Mouse (Mus musculus) testis, postnatal 10 days (tissue): ENCODE results near the gene Esrra.
A peak's percentile ranks its signal among the peaks of the same experiment; 100 is the strongest.
"Not testable (repeated sequence)": the region's sequence is repeated elsewhere in the genome, so short reads cannot be mapped to it uniquely, and the experiment has no call there.

Experiments used
- DNase-seq: peaks from one replicate; pipeline ENCODE4 v3.0.0; 2021; ENCODE audit warnings: low spot score

Esrra gene

DNA sequence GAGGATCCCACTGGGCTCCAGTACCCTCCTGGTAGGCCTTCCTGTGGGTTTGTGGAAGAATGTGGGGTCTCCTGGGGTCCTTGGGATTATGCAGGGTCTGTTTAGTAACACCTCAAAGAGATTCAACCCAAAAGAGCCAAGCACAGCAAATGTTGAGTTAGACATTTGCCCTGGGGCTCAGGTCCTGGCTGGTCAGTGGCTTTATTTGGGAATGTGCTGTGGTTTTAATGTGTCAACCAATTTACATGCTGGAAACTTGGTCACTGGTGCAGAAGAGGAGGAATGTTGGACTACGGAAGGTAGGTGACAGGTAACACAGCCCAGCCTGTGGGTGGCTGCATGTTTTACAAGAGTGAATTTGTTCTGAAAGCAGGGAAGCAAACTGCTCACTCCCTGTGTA lies 18.6 kb downstream of the Esrra start:
- no peak for DNase-seq

DNA sequence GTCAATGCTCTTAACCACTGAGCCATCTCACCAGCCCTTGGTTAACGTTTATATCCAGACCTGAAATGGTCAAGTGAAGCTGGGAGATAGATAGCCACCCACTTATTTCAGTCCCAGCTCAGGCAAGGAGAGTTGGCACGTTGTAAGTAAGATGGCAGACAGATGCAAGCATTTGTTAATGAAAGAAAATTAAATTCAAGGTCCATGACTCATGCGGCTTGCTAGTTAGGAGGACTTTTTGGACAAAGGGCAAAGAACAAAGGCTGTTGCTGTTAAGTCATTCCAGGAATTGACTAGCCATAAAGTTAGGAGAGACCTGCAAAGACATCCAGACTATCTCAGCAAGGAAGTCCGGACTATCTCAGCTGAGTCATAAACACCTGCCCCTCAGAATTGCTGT lies 22.0 kb downstream of the Esrra start:
- no peak for DNase-seq

DNA sequence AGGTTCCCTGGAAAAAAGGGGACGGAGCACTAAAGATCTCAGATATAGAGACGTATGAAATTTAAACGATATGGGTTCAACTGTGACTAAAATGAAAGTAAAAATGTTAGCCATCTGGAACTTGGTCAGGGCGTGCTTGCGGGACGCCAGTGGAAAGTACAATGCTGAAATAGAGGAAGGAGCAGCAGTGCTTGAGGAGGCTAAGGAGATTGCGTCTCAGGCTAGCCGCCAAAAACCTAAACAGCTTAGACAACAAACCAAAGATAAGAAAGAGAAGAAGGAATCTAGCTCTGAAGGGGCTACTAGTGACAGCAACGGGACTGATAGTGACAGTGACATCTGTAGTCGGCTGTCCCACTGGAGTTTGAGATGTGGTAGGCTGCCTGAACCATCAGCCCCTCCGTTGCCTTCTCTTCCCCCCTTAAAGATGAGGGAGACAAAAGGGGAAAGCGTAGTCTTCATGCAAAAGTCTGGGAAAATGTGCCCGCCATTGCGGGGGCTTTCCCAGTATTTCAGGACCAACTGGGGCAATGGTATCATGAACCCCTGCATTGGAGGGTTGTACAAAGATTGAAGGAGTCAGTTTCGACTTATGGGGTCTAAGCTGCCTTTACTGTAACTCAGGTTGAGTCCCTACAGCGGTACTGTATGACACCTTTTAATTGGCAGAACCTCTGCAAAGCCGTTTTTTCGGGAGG lies 25.9 kb downstream of the Esrra start:
- DNase-seq: not testable (repeated sequence)

DNA sequence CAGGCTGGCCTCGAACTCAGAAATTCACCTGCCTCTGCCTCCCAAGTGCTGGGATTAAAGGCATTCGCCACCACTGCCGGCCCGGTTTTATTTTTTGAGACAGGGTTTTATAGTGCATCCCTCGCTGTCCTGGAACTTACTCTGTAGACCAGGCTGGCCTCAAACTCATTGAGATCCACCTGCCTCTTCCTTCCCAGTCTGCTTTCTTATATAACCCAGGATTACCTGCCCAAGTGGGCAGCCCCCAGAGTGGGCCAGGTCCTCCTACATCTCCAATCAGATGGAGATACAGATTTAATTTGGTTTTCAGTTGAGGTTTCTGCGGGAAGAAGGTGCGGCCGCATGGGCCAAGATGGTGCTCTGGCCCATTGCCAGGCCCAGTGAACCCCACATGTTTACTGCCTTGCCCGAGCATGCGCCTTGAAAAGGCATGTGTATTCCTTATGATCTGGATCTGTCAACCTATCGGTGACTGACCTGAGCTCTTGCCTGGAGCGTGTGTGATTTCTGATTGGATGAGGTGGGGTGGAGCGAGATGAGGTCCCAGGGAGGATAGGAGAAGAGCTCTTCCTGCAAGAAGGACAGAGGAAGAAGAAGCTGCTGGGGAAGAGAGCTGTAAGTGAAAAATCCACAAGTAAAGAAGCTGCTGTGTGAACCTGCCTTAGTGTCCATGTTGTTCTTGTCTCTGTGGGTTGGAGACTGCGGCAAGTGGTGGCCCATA lies 27.7 kb downstream of the Esrra start:
- DNase-seq: no peak

DNA sequence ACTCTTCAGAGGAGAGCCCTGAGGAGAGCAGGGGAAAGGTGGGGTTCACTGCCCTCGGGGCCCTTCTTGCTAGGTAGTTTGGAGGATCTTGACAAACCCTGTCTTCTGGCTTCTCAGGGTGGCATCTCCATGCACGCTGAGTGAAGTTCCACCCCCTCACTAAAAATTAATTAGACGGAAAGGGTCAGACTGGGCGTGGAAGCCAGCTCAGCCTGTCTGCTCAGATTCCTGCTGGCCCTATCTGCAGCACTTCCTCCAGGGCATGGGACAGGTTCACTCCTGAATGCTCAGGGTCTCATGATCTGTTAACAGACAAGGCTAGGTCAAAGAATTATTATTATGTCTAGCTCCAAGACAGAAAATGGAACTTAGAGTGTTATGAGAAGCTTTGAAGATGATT lies 29.1 kb downstream of the Esrra start:
- DNase-seq: no peak

DNA sequence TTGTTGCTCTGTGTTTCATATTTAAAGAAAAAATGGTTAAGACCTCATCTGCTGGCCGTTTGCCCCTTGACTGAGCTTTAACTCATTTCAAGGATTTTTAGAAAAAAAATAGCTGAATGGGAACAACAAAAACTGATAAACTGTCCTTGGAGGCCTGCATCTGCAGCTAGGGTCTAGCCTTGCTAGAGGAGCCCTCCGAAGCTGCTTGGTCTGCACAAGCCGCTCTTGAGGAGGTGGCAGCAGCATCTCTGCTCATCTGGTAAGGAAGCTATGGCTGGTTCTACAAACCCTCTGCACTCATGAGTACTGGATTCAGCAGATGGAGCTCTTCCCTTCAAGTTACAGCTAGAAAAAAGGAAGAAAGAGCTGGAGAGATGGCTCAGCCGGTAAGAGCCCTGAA lies 43.6 kb downstream of the Esrra start:
- DNase-seq: peak; percentile 63

DNA sequence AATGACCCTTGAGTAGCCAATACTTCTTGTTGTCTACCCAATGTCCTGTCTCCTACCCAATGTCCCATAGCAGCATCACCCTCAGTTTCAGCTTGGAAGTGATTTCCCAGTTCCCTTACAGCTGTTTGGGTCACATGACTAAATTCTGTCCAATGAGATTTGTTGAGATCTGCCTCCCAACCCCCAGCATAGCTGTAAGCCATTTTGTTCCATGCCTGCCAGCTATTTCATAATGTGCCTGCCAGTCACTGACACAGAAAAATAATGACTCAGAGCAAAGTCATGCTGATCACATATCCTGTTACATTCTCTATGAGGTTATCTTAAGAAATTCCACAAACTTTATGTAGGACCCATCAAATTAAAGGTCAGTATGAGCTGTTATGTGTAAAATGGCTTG lies 44.8 kb downstream of the Esrra start:
- no peak for DNase-seq

DNA sequence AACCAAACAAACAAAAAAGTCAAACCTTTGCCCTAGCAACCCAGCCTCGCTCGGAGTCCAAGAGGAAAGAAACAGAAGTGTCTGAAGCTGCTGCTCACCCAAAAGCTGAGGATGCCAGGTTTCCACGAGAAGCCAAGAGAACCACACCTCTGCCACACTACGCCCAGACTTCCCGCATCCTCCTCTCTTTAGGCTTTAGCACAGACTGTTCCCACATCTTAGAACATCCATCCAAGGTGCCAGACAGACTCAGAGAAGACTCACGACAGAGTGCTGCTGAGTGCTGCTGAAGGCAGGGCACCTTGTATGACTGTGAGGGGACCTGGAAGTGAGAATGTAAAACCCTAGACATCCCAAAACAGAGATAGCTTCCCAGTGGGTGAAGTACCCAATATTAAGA lies 45.8 kb downstream of the Esrra start:
- DNase-seq: no peak

DNA sequence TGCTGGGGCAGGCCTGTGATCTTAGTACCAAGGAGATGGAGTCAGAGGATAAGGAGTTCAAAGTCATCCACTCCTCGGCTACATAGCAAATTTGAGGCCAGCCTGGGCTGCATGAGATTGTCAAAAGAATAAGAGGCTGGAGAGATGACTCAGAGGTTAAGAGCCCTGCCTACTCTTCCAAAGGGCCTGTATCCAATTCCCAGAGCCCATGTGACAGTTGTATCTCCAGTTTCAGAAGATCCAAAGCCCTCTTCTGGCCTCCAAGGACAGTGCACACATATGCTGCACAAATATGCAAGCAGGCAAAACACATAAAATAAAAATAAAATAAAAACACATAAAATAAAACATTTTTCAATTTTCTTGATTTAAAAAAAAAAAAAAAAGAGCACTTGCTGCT lies 47.4 kb downstream of the Esrra start:
- no peak for DNase-seq

DNA sequence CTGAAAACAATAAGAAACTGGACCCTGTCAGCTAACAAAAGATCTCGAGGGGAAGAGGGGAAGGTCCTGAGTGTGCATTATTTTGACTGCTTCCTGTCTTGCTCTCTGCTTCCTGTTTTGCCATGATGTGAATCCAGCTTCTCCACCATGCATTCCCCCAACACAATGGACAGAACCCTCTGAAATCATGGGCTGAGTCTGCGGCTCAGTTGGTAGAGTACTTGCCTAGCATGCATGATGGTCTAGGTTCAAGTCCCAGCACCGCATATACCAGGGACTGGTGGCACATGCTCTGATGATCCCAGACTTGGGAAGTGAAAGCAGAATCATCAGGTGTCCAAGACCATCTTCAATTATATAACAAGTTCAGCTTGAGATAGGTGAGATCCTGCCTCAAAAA lies 48.9 kb downstream of the Esrra start:
- DNase-seq: no peak

DNA sequence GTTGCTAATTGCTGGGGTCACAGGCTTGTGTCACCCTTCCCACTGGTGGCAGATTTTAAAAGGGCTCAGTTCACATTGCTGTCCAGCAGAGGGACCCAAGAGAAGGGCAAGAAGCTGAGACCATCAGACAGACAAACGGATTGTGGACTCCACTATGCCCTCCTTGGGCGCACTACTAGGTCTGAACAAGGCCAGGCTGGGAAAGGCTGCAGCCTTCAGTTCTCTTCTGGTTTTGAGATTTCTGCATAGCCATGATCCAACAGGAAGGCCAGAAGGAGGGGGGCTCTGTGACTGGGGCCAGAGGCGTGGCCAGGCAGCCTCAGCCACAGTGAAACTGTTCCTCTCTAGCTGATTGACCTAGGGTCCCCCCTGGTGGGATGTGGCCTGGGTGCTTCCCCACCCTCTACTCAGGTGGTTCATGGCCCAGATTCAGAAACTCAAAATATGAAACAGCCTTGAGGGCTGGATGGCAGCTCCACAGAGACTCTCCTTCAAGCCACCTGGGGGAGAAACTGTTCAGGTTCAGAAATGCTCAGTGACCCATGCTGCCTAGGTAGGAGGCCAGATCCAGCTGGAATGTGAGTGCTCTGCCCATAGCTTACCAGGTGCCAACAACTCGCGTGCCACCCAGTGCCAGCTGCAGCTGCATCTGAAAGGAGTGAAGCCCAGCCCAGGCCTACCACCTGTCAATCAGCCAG lies 49.9 kb downstream of the Esrra start:
- no peak for DNase-seq

DNA sequence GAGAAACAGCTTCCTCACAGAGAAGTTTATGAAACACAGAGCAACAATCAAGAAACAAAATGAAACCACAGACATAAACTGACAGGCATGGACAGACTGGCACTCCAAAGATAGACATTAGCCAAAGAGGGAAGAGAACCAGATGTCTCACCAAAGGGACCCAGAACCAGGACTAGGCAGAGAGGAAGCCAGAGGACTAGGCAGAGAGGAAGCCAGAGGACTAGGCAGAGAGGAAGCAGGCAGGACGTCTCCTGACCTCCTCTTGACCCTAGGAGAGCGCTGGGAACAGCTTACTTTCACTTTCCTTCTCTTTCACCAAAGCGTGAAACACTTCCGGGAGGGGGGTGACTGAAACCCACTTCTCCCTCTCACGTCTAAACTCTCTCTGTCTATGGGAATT lies 52.3 kb downstream of the Esrra start:
- DNase-seq: peak; percentile 47

DNA sequence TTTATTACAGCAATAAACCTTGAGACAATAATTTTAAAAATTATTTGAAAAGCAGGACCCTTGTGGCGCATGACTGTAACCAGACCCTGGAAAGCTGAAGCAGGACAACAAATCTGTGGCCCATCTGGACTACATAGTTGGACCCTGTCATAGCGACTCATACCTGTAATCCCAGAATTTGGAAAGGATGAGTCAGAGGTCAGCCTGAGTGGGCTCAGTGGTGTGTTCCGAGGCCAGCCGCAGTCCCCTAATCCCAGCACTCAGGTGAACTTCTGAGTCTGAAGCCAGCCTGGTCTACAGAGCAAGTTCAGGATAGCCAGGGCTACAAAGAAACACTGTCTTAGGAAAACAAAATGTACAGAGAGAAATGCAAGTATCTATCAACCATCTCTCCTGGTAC lies 60.2 kb downstream of the Esrra start:
- DNase-seq: no peak
